Mouse (Mus musculus): ENCODE results near the gene Rasa3.

Rasa3 gene

DNA sequence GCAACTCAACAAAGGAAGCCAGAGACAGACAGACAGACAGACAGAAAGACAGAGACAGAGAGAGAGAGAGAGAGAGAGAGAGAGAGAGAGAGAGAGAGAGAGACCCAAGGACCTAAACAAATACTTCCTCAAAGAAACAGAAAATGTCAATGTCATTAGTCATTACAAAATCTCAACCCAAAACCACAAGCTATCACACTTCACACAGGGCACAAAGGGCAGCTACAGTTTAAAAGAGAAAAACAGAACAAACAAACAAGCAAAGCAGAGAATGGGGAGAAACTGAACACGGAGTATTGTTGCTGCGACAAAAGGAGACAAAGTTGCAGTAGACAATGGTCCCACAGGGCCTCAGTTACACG, 28.3 kb downstream of the Rasa3 start:
- DNase-seq (ENCODE audit: low spot score), result no peak

- peak; percentile 63 for DNase-seq (ENCODE audit: low spot score)
Observed at GRCm38 (mm10) chr8:13648377-13649153, 28.8 kb downstream of the Rasa3 start.

- DNase-seq (ENCODE audit: low spot score), result no peak
Observed at GRCm38 (mm10) chr8:13647591-13647990, 29.8 kb downstream of the Rasa3 start.

DNA sequence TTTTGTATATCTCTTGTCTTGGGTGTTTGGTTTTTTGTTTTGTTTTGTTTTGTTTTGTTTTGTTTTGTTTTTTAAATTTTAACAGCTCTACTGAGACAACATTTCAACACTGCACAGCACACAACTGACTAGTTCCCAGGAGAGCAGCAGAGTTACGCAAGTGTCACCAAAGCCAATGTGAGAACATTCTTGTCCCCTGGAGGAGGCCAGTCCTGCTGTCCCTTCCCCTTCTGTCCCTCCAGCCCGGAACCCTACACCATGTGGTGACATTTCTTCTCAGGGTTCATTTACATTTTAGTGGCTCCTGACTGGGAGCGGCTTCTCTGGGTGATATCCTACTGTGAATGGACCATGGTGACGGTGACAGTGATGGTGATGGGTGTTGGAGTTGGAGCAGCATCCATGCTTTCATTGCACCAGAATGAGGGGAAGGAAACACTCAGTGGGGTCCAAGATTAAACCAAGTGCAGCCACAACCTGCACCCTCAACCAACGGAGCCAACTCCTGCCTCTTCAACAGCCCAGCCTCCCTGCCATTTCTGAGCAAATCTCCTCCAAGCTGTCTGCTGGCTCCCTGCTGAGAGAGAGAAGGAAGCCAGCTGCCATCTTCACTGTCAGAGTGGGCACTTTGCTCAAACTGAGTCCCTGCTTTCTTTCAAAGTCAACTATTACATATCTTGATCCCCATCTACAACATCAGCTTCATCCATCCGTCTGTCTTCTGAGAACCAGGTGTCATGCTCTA, 32.3 kb downstream of the Rasa3 start:
- no peak for DNase-seq (ENCODE audit: low spot score)

DNA sequence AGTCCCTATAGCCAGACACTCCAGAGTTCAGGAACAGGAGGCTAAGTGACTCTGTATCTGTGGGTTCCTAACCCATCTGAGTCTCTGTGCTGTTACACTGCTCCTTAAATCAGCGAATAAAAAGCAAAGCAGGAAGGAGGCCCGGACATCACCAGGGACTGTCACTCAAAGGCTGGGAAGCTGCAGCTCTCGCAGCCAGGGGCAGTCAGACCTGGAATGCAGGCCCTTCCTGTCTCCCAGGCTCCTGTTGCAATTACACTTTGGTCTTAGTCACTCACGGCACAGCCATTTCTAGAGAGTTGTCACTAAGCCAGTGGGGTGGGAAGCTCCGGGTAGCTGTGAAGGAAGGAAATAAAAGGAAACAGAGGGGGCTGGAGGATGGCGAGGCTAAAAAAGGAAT, 33.2 kb downstream of the Rasa3 start:
- peak; percentile 43 for DNase-seq (ENCODE audit: low spot score)

DNA sequence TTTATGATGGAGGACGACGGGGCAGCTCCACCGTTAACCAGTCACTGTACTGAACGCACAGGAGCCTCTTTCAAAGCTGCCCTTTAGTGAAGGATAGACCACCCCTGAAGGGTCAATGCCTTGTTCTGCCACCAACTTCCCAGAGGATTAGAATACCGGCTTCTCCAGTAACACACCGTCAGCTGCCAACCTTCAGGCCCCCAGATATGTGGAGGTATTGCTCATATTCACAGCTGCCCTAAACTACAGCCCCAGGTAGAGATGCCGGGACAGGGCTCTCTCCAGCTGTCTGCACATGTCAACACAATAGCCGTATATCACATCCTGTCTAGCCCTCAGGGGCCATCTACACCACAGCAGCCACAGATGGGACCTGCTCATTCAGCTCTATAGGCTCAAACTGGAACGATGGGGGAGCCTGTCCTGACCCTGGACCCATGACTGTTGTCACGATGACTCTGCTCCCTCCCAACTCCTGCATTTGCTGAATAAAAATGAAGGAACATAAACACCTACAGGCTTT, 34.7 kb downstream of the Rasa3 start:
- no peak for DNase-seq (ENCODE audit: low spot score)

- no peak for DNase-seq (ENCODE audit: low spot score)
Observed at GRCm38 (mm10) chr8:13641206-13641605, 36.2 kb downstream of the Rasa3 start.

GRCm38 (mm10) chr8:13640452-13640883, 36.9 kb downstream of the Rasa3 start:
- DNase-seq (ENCODE audit: low spot score), result no peak

DNA sequence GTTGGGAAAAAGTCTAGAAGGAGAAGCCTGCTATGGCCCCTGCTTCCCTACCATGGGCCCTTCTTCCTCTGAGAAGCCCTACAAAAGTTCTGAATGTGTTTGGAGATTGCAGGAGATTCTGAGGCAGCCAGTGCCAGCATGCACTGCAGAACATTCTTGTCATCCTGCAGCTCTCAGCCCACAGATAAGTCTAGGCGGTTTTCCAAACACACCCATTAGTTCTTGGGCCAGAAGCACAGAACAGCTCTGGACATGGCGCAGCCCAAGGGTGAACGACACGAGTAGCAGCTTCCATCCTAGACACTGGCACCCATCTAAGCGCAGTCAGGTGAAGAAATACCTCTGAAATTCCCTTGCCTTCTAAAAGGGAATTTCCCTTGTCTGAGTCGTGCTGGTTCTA, 44.3 kb downstream of the Rasa3 start:
- no peak for DNase-seq (ENCODE audit: low spot score)

DNA sequence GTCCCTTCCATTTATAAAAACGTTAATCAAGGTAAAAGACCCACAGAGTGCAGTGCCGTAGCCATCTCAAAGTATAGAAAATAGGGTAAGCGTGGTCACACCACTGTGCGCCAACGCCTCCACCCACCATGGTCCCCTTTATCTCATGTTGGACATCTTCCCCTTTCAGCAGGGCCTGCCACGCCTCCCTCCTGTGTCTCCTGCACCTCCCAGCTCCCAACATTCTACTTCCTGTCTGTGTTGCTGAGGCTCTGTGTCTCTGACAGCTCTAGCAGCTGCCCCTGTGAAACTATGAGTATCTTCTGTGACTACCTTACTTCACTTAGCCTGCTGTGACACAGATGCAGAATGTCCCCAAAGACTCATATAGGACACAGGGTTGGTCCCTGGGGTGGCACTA, 45.1 kb downstream of the Rasa3 start:
- DNase-seq (ENCODE audit: low spot score), result no peak

GRCm38 (mm10) chr8:13630754-13631153, 46.6 kb downstream of the Rasa3 start:
- DNase-seq (ENCODE audit: low spot score), result no peak

GRCm38 (mm10) chr8:13630171-13630570, 47.2 kb downstream of the Rasa3 start:
- no peak for DNase-seq (ENCODE audit: low spot score)

DNA sequence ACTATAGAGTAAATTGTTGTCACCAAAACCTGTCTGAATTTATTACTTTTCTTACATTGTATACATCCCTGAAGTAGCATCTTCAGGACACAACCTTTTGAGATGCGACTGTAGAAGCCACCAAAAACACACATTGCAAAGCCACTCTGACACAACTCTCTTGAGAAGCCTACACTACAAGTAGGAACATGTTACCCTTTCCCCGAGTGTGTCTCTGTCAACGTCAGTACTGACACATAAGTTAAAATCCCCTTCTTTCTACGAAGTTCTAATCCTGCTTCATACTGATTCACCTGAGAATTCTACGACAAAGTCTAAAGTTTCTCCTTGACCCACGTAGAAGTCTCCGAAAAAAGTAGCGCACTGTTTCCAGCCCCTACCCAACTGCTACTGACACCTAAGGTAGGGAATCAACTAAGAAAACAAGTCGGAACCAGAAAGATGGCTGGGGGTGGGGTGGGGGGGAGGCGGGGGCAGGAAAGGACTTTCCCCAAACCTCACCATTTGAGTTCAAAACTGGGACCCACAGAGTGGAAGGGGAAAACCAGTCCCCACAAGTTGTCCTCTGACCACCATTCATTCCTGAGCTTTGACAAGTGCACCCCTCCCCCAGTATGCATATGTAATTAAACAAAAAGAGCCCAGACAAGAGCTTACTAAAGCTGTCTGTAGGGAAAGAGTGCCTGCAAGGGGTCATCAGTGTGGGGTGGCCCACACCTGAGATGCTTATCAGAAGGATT, 47.9 kb downstream of the Rasa3 start:
- no peak for DNase-seq (ENCODE audit: low spot score)

DNA sequence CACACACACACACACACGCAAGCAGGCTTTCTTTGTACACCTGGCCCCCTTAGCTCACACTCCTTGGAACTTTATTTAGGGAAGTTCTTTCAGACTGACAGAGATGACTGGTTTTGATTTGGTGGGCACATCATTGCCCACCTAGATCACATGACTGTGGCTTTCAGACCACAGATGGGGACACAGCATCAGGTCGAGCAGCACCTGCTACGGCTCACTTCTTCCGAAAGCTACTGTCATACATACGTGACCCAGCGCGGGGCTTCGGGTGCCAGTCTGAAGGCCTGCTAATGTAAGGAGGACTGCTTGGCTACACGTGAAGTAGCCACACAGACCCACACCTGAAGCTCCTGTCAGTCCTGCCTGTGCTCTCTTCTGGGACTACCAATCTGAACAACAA, 49.3 kb downstream of the Rasa3 start:
- no peak for DNase-seq (ENCODE audit: low spot score)

- no peak for DNase-seq (ENCODE audit: low spot score)
Observed at GRCm38 (mm10) chr8:13627591-13627990, 49.8 kb downstream of the Rasa3 start.

DNA sequence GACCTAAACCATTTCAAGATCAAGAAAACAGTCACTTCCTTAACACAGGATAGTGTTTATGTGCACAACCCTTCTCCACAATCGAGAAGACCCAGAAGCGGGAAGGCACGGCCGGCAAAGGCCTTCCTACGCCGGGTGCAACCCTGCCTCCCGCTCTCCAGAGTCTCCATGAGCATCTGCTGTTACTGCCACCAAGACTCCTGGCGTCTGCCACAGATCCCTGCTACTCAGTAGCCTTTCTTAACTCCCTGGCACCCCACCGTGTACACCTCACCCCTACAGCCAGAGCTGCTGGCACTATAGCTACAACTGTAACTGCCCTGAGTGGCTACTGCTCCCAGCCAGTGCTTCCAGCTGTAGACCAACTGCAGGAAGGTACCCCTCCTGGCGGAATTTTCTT, 51.3 kb downstream of the Rasa3 start:
- no peak for DNase-seq (ENCODE audit: low spot score)

- DNase-seq (ENCODE audit: low spot score), result no peak
Observed at GRCm38 (mm10) chr8:13625281-13625970, 52.0 kb downstream of the Rasa3 start.

- DNase-seq (ENCODE audit: low spot score), result peak; percentile 67
Observed at GRCm38 (mm10) chr8:13624863-13625262, 52.5 kb downstream of the Rasa3 start.

- peak; percentile 34 for DNase-seq (ENCODE audit: low spot score)
Observed at GRCm38 (mm10) chr8:13623911-13624421, 53.4 kb downstream of the Rasa3 start.

- peak; percentile 57 for DNase-seq (ENCODE audit: low spot score)
Observed at GRCm38 (mm10) chr8:13623038-13623750, 54.2 kb downstream of the Rasa3 start.
